Mouse (Mus musculus): ENCODE results near the gene Maml3.

- TF ChIP-seq POLR2A (IDR thresholded peaks at IDR 0.05; ENCODE audit: borderline replicate concordance, low read depth, low read length): no peak
- no peak for TF ChIP-seq CTCF (IDR thresholded peaks at IDR 0.05; ENCODE audit: low read depth, low read length)
These were observed 1.2 kb downstream of the Maml3 start for GRCm38 (mm10) chr3:52103531-52104181.
